Mouse (Mus musculus) neural tube, embryonic 12.5 days (tissue): ENCODE data around the gene Ppp1r26. TPM values are rescaled to one million over a fixed set of nuclear protein-coding genes. Genes with fewer than 3 reads are reported as not detected.

Experiments used
- ATAC-seq: fragments of 200-750 bp; cut with Nextera tagmentation; 2 replicates; pipeline ENCODE4 v1.8.0; 2017; ENCODE audit warnings: low read depth, mild to moderate bottlenecking, moderate TSS enrichment, moderate library complexity; ENCODE audit not compliant: low FRiP score
- H3K27ac ChIP-seq: fragments of 300-500 bp; sonication (generic); 2 replicates; pipeline ENCODE4 v1.5.1; 2016
- H3K27me3 ChIP-seq: fragments of 300-500 bp; sonication (generic); replicated peaks from 2 replicates; pipeline ENCODE4 v1.6.1; 2016; ENCODE audit warnings: mild to moderate bottlenecking
- H3K36me3 ChIP-seq: fragments of 300-500 bp; sonication (generic); 2 replicates; pipeline ENCODE4 v1.6.1; 2016; ENCODE audit warnings: mild to moderate bottlenecking
- H3K4me1 ChIP-seq: fragments of 300-500 bp; sonication (generic); 2 replicates; pipeline ENCODE4 v1.6.1; 2016
- H3K4me2 ChIP-seq: fragments of 300-500 bp; sonication (generic); replicated peaks from 2 replicates; pipeline ENCODE4 v1.6.1; 2016; ENCODE audit warnings: mild to moderate bottlenecking
- H3K4me3 ChIP-seq: fragments of 300-500 bp; sonication (generic); 2 replicates; pipeline ENCODE4 v1.5.1; 2016
- H3K9ac ChIP-seq: fragments of 300-500 bp; sonication (generic); 2 replicates; pipeline ENCODE4 v1.6.1; 2016; ENCODE audit warnings: mild to moderate bottlenecking
- H3K9me3 ChIP-seq: fragments of 300-500 bp; sonication (generic); 2 replicates; pipeline ENCODE4 v1.6.1; 2016; ENCODE audit warnings: mild to moderate bottlenecking
- WGBS: fragments of 180-500 bp; shearing (Covaris S2); methylation state at CpG from one replicate; pipeline ENCODE4 v1.1.7; 2016; 5-methylcytosine and 5-hydroxymethylcytosine counted together
- polyA plus RNA-seq: library from polyadenylated mRNA; unstranded; fragments of >200 nt; fragmentation: Nextera tagmentation; extraction: Ambion mirVana; gene quantifications from 2 replicates; pipeline ENCODE4 v1.2.1, GENCODE M21; 2016

The Ppp1r26 gene
- 7.9 and 8.7 TPM in 2 replicates for polyA plus RNA-seq

- Histone ChIP-seq H3K4me3 (peak within 1 kb of the TSS; percentile 78), H3K27me3 (no peaks in the 10 kb centered on the region), H3K9me3 (no peaks in the 10 kb centered on the region), H3K4me2 (peak within 1 kb of the TSS; percentile 93), H3K9ac (peak within 1 kb of the TSS; percentile 83), H3K36me3 (peaks cover 17% of the 10 kb centered on the region; the same call in 1 of the 2 replicates), H3K4me1 (peaks cover 9% of the 10 kb centered on the region; the same call in 1 of the 2 replicates), H3K27ac (0 out of 2 replicates have a peak within 1 kb of the TSS, but pooled peaks have one; percentile 7)
- peak; percentile 73 for ATAC-seq
- WGBS, result under 1% methylated on average over 116 of the region's 118 CpGs
These were observed at the start of gene Ppp1r26 for GRCm38 (mm10) chr2:28446515-28447314. TSS of gene Ppp1r26 (plus strand) at chr2:28446800.

DNA sequence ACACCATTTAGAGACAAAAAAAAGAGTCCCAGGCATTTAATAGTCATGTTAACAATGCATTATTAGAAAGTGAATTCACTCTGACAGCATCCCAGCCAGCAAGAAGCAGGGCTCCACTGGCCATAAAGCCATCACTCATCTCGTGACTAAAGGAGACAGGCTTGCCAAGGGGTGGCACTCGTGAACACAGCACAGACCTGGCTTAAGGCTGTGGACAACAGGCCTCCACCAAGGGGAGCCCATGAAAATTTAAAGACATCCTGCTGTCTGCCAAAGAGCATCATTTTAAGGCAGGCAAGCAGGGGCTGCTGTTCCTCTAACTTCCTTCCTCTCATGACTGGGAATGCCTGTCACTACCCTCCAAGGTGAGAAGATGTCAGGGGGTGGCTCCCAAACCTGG, 49.7 kb upstream of the Ppp1r26 start:
- no peaks in the 10 kb centered on the region for H3K27me3 ChIP-seq
- no peak overlapping the region for H3K4me2 ChIP-seq
- no peak overlapping the region for H3K9ac ChIP-seq
- H3K4me3 ChIP-seq, result no peak overlapping the region
- H3K4me1 ChIP-seq, result 0 out of 2 replicates have a peak, but pooled peaks cover 2% of the 10 kb centered on the region
- no peaks in the 10 kb centered on the region for H3K9me3 ChIP-seq
- no peak for ATAC-seq
- no peak overlapping the region for H3K27ac ChIP-seq
- no peaks in the 10 kb centered on the region for H3K36me3 ChIP-seq
- WGBS, result 32% methylated on average over 2 of the region's 2 CpGs

DNA sequence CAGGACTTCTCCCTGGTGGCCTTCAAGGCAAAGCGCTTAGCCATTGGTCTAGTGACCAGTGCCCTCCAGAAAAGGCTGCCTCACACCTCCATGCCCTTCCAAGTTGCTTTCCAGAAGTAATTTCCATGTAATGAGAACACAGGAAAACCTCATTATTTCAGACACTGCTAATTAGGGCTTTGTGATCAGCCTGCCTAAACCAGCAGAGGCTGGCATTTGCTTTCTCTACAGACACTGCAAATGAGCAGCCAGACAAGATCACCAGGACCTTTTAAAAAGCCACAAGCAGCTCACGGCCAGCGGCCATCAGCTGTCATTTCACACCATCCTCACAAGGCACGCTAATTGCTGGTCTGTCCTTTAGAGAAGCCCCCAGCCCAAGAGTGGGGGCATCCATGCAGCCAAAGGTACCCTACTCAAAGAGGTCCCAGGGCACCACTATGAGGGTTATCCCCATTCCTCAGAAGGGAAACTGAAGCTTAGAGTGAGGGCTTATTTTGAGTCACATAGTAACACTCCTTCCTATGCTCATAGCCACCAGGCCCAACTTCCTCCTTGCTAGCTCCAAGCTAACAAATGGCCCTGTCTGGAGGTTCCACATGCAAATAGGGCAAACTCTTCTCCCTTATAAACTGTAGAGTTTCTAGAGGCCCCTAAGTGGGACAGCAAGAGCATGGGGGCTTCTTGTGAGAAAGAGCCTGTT, 49.0 kb upstream of the Ppp1r26 start:
- Histone ChIP-seq H3K4me3 (no peak overlapping the region), H3K27me3 (no peaks in the 10 kb centered on the region), H3K4me1 (0 out of 2 replicates have a peak, but pooled peaks cover 5% of the 10 kb centered on the region), H3K36me3 (no peaks in the 10 kb centered on the region), H3K4me2 (no peak overlapping the region), H3K27ac (no peak overlapping the region), H3K9ac (no peak overlapping the region), H3K9me3 (no peaks in the 10 kb centered on the region)
- ATAC-seq, result no peak
- WGBS, result 61% methylated on average over 4 of the region's 4 CpGs

DNA sequence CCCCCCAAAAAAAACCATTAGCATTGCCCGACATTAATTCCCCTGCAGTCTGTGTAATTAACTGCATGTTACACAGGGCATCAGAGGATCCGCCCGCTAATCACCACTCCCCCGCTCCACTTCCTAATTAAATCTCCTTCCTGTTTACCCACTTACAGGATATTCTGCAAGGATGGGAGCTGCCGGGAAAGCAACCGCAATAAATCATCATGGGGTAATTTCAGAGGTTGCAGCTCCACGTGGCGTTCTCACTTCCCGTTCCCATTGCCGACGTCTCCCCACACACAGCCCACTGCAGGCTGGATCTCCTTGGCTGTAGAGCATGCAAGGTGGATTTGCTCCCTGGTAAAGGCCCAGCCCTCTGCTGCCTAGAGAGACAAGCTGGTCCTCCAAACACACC, 45.0 kb upstream of the Ppp1r26 start:
- H3K27me3 ChIP-seq, result no peaks in the 10 kb centered on the region
- no peak overlapping the region for H3K27ac ChIP-seq
- no peaks in the 10 kb centered on the region; the same call in 1 of the 2 replicates for H3K9me3 ChIP-seq
- 0 out of 2 replicates have a peak, but pooled peaks cover 5% of the 10 kb centered on the region for H3K4me1 ChIP-seq
- H3K4me2 ChIP-seq, result no peak overlapping the region
- WGBS, result 41% methylated on average over 11 of the region's 11 CpGs
- ATAC-seq, result no peak
- no peak overlapping the region for H3K9ac ChIP-seq
- H3K36me3 ChIP-seq, result no peaks in the 10 kb centered on the region
- no peak overlapping the region for H3K4me3 ChIP-seq

DNA sequence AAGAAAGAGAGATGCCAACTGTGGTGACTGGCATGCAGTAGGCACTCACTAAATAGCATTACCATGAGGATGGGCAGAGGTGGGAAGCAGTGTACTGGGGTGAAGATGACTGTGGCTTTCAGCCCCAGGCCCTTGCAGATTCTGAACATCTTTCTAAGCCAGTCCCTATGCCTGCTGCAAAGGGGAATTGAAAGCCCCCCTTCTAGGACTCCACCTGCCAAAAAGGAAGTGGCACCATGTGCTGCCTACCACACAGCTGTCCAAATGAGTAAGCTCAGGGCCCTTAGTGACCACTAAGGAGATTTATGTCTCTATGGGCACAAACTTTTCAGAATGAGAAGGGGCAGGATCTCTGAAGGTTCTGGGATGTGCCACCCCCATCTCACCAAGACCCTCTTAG, 44.5 kb upstream of the Ppp1r26 start:
- Histone ChIP-seq H3K4me1 (0 out of 2 replicates have a peak, but pooled peaks cover 5% of the 10 kb centered on the region), H3K9ac (no peak overlapping the region), H3K4me2 (no peak overlapping the region), H3K36me3 (no peaks in the 10 kb centered on the region), H3K27me3 (no peaks in the 10 kb centered on the region), H3K27ac (no peak overlapping the region), H3K9me3 (no peaks in the 10 kb centered on the region; the same call in 1 of the 2 replicates), H3K4me3 (no peak overlapping the region)
- ATAC-seq, result no peak

- H3K4me1 ChIP-seq, result peaks cover 10% of the 10 kb centered on the region
- no peaks in the 10 kb centered on the region for H3K36me3 ChIP-seq
- no peak for ATAC-seq
- H3K4me2 ChIP-seq, result no peak overlapping the region
- no peak overlapping the region for H3K4me3 ChIP-seq
- no peak overlapping the region for H3K27ac ChIP-seq
- H3K27me3 ChIP-seq, result no peaks in the 10 kb centered on the region
- no peaks in the 10 kb centered on the region; the same call in 1 of the 2 replicates for H3K9me3 ChIP-seq
- WGBS, result 76% methylated on average over 7 of the region's 7 CpGs
- no peak overlapping the region for H3K9ac ChIP-seq
These were observed 38.8 kb upstream of the Ppp1r26 start for GRCm38 (mm10) chr2:28407796-28408195.

DNA sequence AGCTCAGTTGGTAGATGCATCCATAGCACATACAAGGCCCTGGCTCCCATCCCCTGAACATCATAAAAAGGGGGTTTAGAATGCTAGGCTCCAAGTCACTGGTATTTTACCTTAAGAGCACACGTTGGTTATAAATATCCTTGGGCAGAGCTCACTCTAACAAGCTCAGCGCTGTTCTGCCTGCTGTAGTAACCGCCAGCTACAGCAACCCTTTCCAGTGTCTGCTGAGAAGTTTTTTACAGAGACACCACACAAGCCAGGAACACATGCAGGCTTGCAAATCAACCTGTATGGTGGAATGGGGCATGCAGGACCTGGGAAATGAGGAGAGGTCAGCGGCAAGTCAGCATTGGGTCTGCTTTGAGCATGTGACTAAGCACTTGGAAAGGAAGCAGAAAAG, 37.5 kb upstream of the Ppp1r26 start:
- 86% methylated on average over 4 of the region's 4 CpGs for WGBS
- ATAC-seq, result no peak
- no peak overlapping the region for H3K4me2 ChIP-seq
- H3K36me3 ChIP-seq, result no peaks in the 10 kb centered on the region
- no peak overlapping the region for H3K9ac ChIP-seq
- H3K4me1 ChIP-seq, result peaks cover 10% of the 10 kb centered on the region
- H3K9me3 ChIP-seq, result no peaks in the 10 kb centered on the region; the same call in 1 of the 2 replicates
- no peak overlapping the region for H3K27ac ChIP-seq
- H3K27me3 ChIP-seq, result no peaks in the 10 kb centered on the region
- no peak overlapping the region for H3K4me3 ChIP-seq

- 51% methylated on average over 3 of the region's 3 CpGs for WGBS
- Histone ChIP-seq H3K27me3 (no peaks in the 10 kb centered on the region), H3K4me3 (no peak overlapping the region), H3K36me3 (no peaks in the 10 kb centered on the region), H3K9ac (no peak overlapping the region), H3K4me1 (peaks cover 10% of the 10 kb centered on the region), H3K27ac (no peak overlapping the region), H3K4me2 (no peak overlapping the region), H3K9me3 (no peaks in the 10 kb centered on the region; the same call in 1 of the 2 replicates)
- no peak for ATAC-seq
These were observed 37.0 kb upstream of the Ppp1r26 start for GRCm38 (mm10) chr2:28409566-28409965.

DNA sequence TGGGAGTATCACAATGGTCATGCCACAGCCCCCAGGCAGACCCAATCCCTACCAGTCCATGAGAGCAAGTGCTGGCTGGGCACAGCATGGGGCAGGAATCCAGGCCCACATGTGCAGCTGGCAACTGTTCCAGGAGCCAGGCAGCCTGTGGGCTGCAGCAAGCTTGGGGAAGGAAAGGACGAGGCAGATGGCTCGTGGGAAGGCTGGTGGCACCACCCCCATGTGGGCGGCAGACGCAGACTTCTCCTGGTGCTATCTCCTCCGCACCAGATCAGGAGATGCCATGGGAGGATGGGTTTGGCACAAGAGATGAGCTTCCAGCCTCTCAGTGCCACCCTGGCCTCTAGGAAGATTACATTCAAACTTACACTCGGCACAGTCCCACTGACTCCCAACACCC, 33.7 kb upstream of the Ppp1r26 start:
- Histone ChIP-seq H3K9me3 (no peaks in the 10 kb centered on the region), H3K4me1 (peaks cover 16% of the 10 kb centered on the region), H3K4me2 (no peak overlapping the region), H3K4me3 (no peak overlapping the region), H3K27me3 (no peaks in the 10 kb centered on the region), H3K27ac (no peak overlapping the region), H3K36me3 (no peaks in the 10 kb centered on the region), H3K9ac (no peak overlapping the region)
- ATAC-seq, result no peak
- WGBS, result 86% methylated on average over 6 of the region's 6 CpGs

- 85% methylated on average over 5 of the region's 5 CpGs for WGBS
- ATAC-seq, result no peak
- no peaks in the 10 kb centered on the region for H3K36me3 ChIP-seq
These were observed 32.4 kb upstream of the Ppp1r26 start for GRCm38 (mm10) chr2:28414116-28414756.

DNA sequence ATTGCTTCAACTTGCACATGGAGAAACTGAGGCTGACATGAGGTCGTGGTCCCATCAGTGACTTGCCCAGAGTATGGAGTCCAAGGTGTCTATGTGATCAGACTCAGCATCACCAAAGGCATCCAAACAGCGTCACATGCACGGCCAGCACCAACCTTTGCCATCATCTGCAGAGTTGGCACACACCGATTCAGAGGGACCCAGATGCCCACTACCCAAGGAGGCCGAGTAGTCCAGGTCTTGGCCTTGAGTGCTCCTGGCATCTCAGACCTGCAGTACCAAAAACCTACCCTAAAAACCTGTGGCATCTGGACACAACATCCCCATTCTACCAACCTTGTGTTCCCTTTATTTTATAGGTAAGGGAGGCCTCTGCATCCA, 31.9 kb upstream of the Ppp1r26 start:
- no peak overlapping the region for H3K4me3 ChIP-seq
- no peaks in the 10 kb centered on the region for H3K27me3 ChIP-seq
- no peak overlapping the region for H3K4me2 ChIP-seq
- H3K27ac ChIP-seq, result no peak overlapping the region
- peaks cover 6% of the 10 kb centered on the region for H3K4me1 ChIP-seq
- ATAC-seq, result no peak
- H3K36me3 ChIP-seq, result no peaks in the 10 kb centered on the region
- 92% methylated on average over 5 of the region's 5 CpGs for WGBS
- no peak overlapping the region for H3K9ac ChIP-seq
- H3K9me3 ChIP-seq, result no peaks in the 10 kb centered on the region

More at GRCm38 (mm10) chr2:28414116-28414756, 32.4 kb upstream of the Ppp1r26 start:
- Histone ChIP-seq H3K27me3 (no peaks in the 10 kb centered on the region), H3K9ac (no peak overlapping the region), H3K4me3 (no peak overlapping the region), H3K4me2 (no peak overlapping the region), H3K27ac (no peak overlapping the region), H3K4me1 (peaks cover 11% of the 10 kb centered on the region), H3K9me3 (no peaks in the 10 kb centered on the region)
